Mouse (Mus musculus) embryonic facial prominence, embryonic 10.5 days (tissue): ENCODE results near the gene Iqce. TPM values are rescaled to one million over a fixed set of nuclear protein-coding genes. Genes with fewer than 3 reads are reported as not detected.

Source experiments
- DNase-seq: peaks from one replicate; pipeline ENCODE4 v3.0.0-alpha.2; 2017; ENCODE audit warnings: low spot score
- H3K27ac ChIP-seq: fragments of 300-500 bp; sonication (generic); replicated peaks from 2 replicates; pipeline ENCODE4 v1.5.1; 2016; ENCODE audit warnings: mild to moderate bottlenecking
- H3K27me3 ChIP-seq: fragments of 300-500 bp; sonication (generic); replicated peaks from 2 replicates; pipeline ENCODE4 v1.6.1; 2016; ENCODE audit warnings: low read depth, mild to moderate bottlenecking; ENCODE audit not compliant: poor library complexity, severe bottlenecking
- H3K36me3 ChIP-seq: fragments of 300-500 bp; sonication (generic); replicated peaks from 2 replicates; pipeline ENCODE4 v1.6.1; 2016; ENCODE audit warnings: mild to moderate bottlenecking, moderate library complexity
- H3K4me1 ChIP-seq: fragments of 300-500 bp; sonication (generic); 2 replicates; pipeline ENCODE4 v1.6.1; 2016
- H3K4me3 ChIP-seq: fragments of 300-500 bp; sonication (generic); 2 replicates; pipeline ENCODE4 v1.5.1; 2016; ENCODE audit warnings: mild to moderate bottlenecking, moderate library complexity
- H3K9me3 ChIP-seq: fragments of 300-500 bp; sonication (generic); 2 replicates; pipeline ENCODE4 v1.6.1; 2016; ENCODE audit warnings: mild to moderate bottlenecking
- WGBS: fragments of 180-500 bp; shearing (Covaris S2); methylation state at CpG from one replicate; pipeline ENCODE4 v1.1.7; 2016; 5-methylcytosine and 5-hydroxymethylcytosine counted together
- polyA plus RNA-seq: library from polyadenylated mRNA; unstranded; fragments of >200 nt; fragmentation: Nextera tagmentation; extraction: Ambion mirVana; gene quantifications from 2 replicates; pipeline ENCODE4 v1.2.1, GENCODE M21; 2016

Iqce gene
- polyA plus RNA-seq, 1 experiment from 2014 or later = 28.2 TPM

DNA sequence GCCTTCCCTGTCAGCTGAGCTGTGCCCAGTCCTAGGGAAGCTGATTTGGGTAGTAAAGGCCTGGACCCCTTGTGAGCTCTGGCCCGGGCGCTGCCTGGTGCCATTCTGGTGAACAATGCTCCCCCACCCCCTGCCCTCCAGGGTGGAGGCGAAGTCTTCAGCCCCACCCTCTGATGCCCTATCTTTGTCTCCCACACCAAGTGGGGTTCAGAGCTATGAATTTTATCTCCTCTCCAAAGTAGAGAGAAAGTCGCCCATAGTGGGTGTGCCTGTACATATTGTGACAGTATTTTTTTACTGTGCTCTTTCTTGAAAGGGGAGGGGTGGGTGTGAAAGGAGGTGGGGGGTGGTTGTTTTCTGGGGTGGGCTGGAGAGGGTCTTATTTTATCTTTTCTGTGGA lies 87.3 kb downstream of the Iqce start:
- peaks cover 56% of the 10 kb centered on the region for H3K36me3 ChIP-seq
- no peaks in the 10 kb centered on the region for H3K9me3 ChIP-seq
- H3K27me3 ChIP-seq = peaks cover 36% of the 10 kb centered on the region
- no peak overlapping the region for H3K27ac ChIP-seq
- no peak for DNase-seq
- H3K4me1 ChIP-seq = peaks cover 43% of the 10 kb centered on the region
- H3K4me3 ChIP-seq = no peak overlapping the region
- WGBS = 92% methylated on average over 4 of the region's 4 CpGs

DNA sequence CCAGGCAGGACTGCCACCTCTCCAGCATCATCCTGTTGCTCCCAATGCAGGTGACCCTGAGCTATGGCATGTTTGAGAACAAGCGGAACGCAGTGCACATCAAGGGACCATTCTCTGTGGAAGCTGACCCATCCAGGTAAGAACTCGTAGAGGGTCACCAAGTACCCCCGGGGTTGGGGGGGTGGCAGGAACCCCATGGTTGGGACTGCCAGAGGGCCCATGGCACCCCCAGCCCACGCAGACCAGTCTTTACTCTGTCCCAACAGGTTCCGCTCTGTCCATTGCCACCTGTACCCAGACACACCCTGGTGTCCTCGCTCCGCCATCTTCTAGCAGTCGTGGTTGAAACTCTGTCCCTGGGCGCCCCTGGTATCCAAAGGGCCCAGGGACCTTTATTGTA lies 88.0 kb downstream of the Iqce start:
- Histone ChIP-seq H3K27me3 (peaks cover 43% of the 10 kb centered on the region), H3K27ac (no peak overlapping the region), H3K36me3 (peaks cover 56% of the 10 kb centered on the region), H3K4me1 (peaks cover 50% of the 10 kb centered on the region), H3K9me3 (no peaks in the 10 kb centered on the region), H3K4me3 (no peak overlapping the region)
- no peak for DNase-seq
- 95% methylated on average over 10 of the region's 10 CpGs for WGBS

DNA sequence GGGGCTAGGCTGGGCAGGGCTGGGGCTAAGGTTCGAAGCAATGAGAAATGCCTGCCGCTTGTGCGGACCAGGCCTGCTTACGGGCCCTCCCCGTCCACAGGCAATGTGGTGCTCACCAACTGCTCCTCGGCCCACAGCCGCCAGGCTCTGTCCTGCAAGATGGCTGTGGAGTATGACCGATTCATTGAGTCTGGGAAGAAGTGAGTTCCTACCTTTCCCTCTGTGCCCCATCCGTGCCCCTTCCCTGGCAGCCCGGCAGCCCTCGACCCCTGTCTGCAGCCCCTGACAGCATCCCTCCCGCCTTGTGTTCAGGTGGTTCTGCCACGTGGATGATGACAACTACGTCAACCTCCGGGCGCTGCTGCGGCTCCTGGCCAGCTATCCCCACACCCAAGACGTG lies 90.0 kb downstream of the Iqce start:
- no peak for DNase-seq
- 38% methylated on average over 18 of the region's 18 CpGs for WGBS
- peak overlapping the region; percentile 72 for H3K4me3 ChIP-seq
- no peaks in the 10 kb centered on the region for H3K9me3 ChIP-seq
- peaks cover 70% of the 10 kb centered on the region for H3K4me1 ChIP-seq
- H3K27ac ChIP-seq = peak overlapping the region; percentile 88
- H3K36me3 ChIP-seq = peaks cover 48% of the 10 kb centered on the region
- H3K27me3 ChIP-seq = peaks cover 63% of the 10 kb centered on the region

Other genes with a start within 250 kb of the Iqce start
- 15.7 and 16.8 TPM in 2 replicates for gene Chst12, start 196.8 kb downstream of the Iqce start, polyA plus RNA-seq
- not detected in 2 replicates for gene Grifin, start 137.3 kb downstream of the Iqce start, polyA plus RNA-seq
- gene Lfng, start 95.1 kb downstream of the Iqce start, polyA plus RNA-seq = 11.7 and 14.9 TPM in 2 replicates
- 33.4 and 35.5 TPM in 2 replicates for gene Ttyh3, start 53.3 kb downstream of the Iqce start, polyA plus RNA-seq
- 22.8 and 24.9 TPM in 2 replicates for gene Brat1, start 2.6 kb upstream of the Iqce start, polyA plus RNA-seq
- 0.79 and 0.82 TPM in 2 replicates for gene Amz1, start 21.7 kb upstream of the Iqce start, polyA plus RNA-seq
- 11.4 and 14.1 TPM in 2 replicates for gene Gna12, start 128.1 kb upstream of the Iqce start, polyA plus RNA-seq